Mouse (Mus musculus): ENCODE data around the gene Naa38.

- TF ChIP-seq POLR2A (IDR thresholded peaks at IDR 0.05; ENCODE audit: insufficient read depth, low read length) (no peak), EP300 (IDR thresholded peaks at IDR 0.05; ENCODE audit: insufficient read depth, low read depth, low read length) (no peak)
These were observed 31.0 kb downstream of the Naa38 start for GRCm38 (mm10) chr11:69426246-69426645.
